Mouse (Mus musculus) fat pad, adult 2 months (tissue): ENCODE results near the gene Tead3.
"Not testable (repeated sequence)": the region's sequence is repeated elsewhere in the genome, so short reads cannot be mapped to it uniquely, and the experiment has no call there.

ENCODE experiments used
- DNase-seq: peaks from one replicate; pipeline ENCODE4 v3.0.0-alpha.2; 2011; ENCODE audit warnings: low read depth, low spot score; ENCODE audit errors: extremely low read depth

Tead3 gene

GRCm38 (mm10) chr17:28360531-28361277, 10.1 kb upstream of the Tead3 start:
- no peak for DNase-seq

GRCm38 (mm10) chr17:28358576-28359261, 8.1 kb upstream of the Tead3 start:
- DNase-seq, result not testable (repeated sequence)

DNA sequence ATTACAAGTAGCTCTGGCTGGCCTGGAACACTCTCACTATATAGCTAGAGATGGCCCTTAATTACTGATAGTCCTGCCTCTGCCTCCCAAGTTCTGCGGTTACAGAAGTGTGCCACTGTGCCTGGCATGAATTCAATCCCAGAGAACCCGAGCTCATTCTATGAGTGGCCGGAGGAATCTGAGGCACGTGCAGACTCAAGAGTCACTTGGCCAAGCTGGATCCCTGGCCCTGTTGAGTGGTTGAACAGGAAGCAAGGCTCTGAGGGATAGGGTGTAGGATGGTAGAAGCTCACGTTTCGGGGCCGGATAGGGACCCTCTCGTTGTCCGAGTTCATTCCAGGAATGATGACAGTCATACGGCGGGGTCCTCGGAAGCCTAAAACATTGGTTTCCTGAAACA, 5.3 kb upstream of the Tead3 start:
- DNase-seq, result no peak

DNA sequence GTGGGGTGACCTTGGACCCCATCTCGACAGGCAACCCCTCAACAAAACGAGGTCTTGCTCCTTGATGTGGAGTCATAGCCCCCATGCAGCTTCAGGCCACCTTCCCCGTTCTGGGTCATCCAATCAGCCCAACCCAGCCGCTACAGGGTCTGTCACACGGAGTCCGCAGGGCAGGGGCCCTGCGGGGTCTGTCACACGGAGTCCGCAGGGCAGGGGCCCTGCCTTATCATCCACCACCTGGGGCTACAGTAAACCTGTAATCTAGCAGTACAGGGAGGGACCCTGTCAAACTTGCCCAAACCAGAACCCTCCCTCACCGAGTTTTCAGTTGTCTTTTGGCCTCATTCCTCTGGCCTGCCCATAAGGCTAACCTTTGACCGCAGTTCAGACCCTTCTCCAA, 1.4 kb upstream of the Tead3 start:
- DNase-seq, result no peak

- DNase-seq, result no peak
Observed at GRCm38 (mm10) chr17:28351353-28351890, 805 bp upstream of the Tead3 start.

DNA sequence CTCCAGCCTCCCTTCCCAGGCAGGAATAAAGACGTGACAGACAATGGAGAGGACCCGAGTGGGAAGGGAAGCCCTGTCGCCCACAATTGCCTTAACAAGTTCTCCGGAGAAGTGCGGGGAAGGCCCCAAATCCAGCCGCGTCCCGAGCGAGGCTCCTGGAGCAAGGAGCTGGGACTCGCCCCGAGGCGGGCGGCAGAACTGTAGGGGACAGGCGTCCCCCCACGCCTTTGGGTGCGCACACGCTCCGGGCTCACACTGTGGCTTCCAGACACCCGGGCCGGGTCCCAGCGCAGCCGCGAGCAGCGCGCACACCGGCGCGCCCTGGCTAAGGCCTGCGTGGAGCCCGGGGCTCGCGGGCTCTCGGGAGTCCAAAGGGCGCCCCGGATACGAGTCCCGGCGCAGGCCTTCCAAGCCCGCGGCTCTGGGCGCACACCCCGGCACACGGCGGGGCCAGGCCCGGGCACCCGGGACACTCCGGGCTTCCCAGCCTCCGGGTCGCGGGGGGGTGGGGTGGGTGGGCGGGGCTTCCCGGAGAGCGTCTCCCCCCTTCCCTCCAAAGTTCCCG, 634 bp downstream of the Tead3 start:
- DNase-seq, result no peak

- DNase-seq, result no peak
Observed at GRCm38 (mm10) chr17:28349264-28349880, 1.2 kb downstream of the Tead3 start.

DNA sequence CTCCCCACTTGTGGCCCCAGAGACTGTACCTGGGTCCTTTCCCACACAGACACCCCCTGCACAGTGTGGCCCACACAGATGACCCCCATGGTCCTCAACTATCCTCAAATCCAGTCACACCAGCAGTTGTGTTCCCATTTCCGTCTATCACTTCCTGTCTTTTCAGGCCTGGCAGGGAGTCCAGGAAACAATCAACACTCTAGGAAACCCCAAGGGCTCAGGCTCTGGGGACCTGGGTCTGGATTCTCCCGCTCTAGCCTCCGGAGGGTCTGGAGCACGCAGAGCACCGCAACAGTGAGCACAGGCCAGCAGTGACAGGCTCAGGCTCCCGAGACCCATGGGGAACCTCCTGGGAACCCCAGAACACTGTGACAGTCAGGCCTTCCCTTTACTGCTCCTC, 2.4 kb downstream of the Tead3 start:
- no peak for DNase-seq

- DNase-seq, result no peak
Observed at GRCm38 (mm10) chr17:28347327-28347726, 3.3 kb downstream of the Tead3 start.

DNA sequence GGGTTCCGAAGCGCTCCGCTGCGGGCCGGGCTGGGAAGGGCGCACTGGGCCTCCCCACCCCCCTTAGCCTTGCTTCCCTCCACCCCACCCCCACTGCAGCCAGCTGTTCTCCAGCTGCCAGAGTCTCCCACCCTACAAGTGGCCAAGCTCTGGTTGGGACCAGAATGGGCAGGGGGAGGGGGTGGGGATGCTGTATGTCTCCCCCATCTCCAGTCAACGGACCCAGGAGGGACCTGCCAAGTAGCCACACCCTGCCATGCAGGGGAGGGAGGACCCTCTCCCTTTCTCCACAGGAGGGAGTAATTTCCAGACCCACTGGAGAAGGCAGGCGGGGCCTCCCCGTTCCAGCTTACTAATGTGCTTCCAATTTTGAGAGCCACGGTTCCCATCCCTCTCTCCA, 4.7 kb downstream of the Tead3 start:
- DNase-seq, result no peak

DNA sequence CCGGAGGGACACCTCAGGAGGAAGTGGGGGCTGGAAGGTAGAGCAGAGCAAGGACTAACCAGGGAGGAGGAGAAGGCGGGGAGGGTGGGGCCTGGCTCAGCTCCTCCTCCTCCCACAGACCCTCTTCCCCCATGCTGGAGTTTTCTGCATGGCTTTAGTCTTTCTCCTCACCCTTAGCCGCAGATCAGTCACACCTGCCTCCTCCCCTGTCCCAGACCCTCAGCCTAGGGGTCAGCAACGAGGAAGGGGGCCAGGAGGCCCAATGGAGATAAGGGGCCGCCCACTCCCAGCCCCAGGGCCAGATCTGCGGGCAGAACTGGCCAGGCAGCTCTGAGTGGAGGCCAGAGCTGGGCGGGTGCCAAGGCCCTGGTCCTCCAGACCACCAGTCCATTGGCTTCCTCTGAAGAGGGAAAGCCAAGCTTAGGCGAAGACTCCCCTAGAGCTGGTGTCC, 5.3 kb downstream of the Tead3 start:
- no peak for DNase-seq

GRCm38 (mm10) chr17:28344670-28345069, 5.9 kb downstream of the Tead3 start:
- no peak for DNase-seq

DNA sequence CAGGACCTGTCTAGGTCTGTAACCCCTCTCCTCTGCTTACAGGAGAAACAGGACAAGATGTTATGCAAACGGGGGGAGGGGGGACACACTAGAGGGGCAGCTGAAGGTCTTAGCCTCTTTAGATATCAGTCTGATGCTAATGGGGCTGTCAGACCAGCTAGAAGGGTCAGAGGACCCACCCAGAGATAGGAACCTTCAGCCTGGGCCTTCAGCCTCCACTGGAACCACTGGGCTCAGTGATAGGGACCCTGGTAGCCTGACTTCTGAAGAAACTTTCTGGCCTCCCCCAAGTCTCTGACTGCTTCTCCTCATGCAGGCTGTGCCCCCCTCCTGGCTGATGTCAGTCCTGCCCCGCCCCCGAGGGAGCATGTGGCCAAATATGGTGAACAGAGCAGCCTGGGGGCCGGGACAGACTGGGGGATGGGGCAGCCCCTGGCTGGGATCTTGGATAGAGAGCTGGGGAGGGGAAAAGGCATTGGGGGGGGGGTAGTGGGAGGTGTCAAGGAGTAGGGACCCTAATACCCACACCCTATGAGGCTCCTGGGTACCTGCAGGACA, 6.5 kb downstream of the Tead3 start:
- DNase-seq, result no peak

GRCm38 (mm10) chr17:28341091-28341490, 9.5 kb downstream of the Tead3 start:
- DNase-seq, result no peak

DNA sequence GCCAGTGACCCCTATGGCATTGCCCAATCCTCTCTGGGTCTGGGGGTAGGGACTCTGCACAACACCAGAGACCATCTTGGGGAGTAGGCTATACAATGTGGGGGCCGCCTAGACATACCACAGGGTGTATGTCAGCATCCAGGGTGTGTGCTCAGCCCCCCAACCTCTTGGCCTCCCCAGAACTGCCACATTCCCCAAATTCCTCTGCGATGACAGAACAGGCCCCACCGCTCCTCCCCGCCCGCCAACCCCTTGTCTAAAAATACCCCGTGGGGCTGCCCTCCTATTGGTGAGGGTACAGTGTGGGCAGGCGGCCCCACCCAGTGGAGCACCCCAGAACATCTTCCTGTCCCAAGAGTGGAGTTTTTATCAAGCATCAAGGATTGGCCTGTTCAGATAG, 10.0 kb downstream of the Tead3 start:
- no peak for DNase-seq

DNA sequence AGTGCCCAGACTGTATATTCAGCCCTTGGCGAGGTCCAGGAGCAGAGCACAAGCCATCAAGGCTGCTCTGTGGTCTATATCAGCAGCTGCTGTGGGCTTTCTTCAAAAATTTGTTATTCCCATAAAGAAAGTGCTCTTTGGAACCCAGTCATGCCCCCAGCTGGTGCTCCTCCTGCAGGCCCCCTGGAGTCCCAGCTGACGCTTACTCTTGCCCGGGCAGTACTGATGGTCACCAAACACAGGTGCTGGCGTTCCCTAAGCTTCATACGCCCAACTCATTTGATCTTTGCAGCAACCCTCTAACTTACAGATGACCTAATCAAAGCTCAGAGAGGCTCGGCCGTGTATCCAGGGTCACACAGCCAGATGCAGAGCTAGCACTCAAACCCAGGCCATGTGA, 13.1 kb downstream of the Tead3 start:
- DNase-seq, result no peak

GRCm38 (mm10) chr17:28335267-28335666, 15.3 kb downstream of the Tead3 start:
- DNase-seq, result no peak

GRCm38 (mm10) chr17:28332915-28333546, 17.6 kb downstream of the Tead3 start:
- no peak for DNase-seq

- no peak for DNase-seq
Observed at GRCm38 (mm10) chr17:28332113-28332914, 18.3 kb downstream of the Tead3 start.
